Mouse (Mus musculus) gastrocnemius, postnatal 36 days (tissue): ENCODE measurements around the gene St6gal1. TPM values are rescaled to one million over a fixed set of nuclear protein-coding genes. Genes with fewer than 3 reads are reported as not detected.

Experiments used
- DNase-seq, 2 experiments: peaks; one replicate each; pipeline ENCODE4 v3.0.0; 2022
- intact Hi-C: fragments of 180-260 bp; cut with DNase I; formaldehyde crosslinking; loops from one replicate; pipeline ENCODE4 v1.15.1; 2025
- total RNA-seq, 2 experiments: library from RNA; stranded (reverse); gene quantifications; 2 replicates each; pipeline ENCODE4 v1.2.3; 2021

St6gal1 gene
- total RNA-seq, 2 experiments from 2014 or later = 2.4 to 3.2 TPM

DNA sequence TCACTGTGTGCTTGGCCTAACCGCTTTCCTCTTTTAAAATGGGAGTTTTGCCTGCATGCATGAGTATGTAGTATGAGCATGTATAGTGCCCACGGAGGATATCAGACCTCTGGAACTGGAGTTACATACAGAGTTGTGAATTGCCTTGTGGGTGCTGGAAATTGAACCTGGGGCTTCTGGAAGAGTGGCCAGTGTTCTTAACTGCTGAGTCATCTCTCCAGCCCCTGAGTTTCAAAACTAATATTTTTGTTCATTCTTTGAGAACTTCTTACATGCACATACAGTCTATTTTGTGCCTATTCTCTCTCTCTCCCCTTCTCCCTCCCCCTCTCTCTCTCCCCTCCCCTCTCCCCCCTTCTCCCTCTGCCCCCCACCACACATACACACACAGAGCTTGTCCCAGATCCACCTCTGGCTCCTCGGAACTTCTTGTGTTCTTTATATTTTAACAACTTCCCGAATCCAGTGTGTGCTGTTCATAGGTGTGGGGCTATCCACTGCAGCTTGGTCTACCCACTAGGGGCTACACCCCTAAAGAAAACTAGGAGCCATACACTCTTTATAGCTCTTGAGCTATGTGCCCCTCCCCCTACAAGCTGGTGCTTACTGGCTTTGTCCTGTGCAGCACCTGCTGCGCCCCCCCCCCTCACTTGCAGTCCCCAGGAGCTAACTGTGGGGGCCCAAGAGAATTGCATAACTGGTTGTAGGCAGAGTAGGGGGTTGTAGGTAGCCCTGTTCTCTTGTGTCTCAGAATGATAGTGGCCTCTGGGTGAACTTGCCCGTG is 100.5 kb downstream of the St6gal1 start:
- intact Hi-C loops = no loop called here
- DNase-seq = no peak

DNA sequence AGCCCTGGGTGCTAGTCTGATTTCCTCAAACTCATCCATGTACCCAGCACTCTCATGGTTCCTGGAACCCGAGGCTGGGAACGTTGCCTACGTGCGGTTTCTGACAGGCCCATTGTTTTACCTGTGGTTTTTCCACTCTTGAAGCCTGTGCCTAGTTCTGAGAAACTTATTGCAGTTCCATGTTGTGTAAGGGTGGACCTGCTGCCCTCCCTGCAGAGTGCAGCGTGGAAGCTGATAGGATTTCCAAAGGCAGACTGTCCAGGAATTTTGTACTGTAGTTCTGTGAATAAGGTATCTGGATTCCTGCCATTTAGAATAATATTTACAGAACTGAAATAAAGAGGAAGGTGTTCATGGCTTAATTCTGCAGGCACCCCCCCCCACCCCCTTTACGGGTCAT is 102.1 kb downstream of the St6gal1 start:
- intact Hi-C loops = no loop called here
- no peak for DNase-seq

DNA sequence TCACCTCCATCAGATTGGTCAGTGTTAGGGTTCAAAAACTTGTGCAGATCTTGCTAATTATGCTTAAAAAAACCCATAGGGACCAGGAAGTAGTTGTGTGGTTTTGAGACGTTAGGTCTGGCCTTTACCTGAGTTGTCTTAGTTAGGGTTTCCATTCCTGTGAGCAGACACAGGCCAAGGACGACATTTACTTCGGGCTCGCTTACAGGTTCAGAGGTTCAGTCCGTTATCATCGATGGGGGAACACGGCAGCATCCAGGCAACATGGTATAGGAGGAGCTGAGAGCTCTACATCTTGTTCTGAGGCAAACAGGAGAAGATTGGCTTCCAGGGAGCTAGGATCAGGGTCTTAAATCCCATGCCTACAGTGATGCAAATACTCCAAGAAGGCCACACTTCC is 102.7 kb downstream of the St6gal1 start:
- intact Hi-C loops = no loop called here
- no peak for DNase-seq

DNA sequence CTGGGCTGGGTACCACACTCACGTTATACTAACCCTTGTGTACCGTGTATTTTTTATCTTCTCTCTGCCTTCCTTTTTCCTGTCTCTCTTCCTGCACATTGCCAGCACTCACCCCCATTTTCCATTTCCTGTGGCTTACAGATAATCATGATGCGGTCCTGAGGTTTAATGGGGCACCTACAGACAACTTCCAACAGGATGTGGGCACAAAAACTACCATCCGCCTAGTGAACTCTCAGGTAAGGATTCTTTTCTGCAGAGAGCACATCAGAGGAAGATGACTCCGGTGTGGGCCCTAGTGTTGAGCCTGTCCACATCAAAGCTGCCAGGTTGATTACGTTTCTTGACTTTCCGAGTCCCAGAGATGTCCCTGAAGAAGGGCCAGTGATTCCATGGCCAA is 103.7 kb downstream of the St6gal1 start:
- intact Hi-C loops = no loop called here

DNA sequence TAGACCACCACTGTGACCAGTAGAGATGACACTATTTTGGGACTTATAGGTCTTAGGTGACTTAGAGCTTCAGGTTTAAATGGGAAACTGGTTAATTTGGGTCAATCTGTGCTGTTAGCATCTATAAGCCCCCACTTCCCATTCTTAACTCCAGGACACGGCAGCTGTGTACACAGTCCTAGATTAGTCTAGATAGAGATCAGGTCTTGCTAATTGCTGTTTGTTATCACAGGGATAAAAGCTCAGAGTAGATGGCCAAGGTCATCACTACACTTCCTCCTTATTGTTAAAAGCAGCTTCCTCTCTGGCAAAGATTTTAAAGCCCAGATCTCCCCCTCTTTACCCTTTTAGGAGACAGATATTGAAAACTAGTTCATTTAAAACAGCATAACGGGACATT is 107.6 kb downstream of the St6gal1 start:
- no peak for DNase-seq
- intact Hi-C loops = loop anchor here (5.0 kb wide), 1 partner anchor 180 kb away; no protein-coding TSS in a partner anchor

More for the DNA sequence above, 103.7 kb downstream of the St6gal1 start:
- no peak for DNase-seq

DNA sequence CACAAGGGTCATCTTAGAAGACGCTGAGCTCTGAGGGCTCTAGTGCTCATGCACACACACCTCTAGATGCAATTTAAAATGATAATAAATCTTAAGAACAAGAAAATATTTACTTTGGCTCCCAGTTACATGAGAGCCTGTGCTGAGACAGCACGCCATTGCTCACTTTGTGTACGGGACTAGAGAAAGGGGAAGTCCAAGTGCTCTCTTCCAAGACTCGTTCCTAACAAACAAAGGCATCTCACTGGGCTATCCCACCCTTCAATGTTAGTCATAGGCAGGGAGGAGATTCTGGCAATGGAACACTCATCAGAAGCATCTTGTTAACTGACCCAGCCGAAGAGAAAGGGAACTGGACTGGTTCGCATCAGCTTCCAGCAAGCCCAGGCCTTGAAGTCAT is 108.1 kb downstream of the St6gal1 start:
- DNase-seq = no peak
- intact Hi-C loops = loop anchor here (5.0 kb wide), 1 partner anchor 180 kb away; no protein-coding TSS in a partner anchor

DNA sequence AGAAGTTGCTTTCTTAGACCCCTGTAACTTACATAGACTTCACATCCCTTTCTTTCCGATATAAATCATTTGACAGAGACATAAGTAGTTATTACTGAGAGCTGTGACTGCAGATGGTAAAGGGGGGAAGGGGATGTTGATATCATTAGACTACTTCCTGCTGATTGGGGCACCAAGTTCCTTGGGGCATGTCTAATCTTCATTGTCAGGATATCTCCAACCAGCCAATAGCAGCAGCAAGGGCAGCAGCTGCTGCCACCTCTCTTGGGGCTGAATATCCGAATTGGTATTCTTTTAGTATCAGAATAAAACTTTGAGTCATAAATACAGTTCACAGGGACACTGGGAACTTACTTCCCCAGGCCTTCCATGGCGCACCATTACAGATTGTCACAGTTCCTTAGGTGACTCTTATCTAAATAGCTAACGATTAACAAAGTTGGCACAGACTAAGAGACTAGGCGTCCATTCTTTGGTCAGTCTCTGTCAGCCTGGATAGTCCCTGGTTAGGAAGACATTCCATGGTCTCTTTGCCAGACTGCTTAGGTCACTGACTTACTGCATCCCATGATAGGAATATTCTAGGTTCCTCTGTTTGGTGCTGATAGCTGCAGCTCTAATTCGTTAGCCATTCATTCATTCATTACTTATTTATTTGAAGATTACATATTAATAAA is 109.5 kb downstream of the St6gal1 start:
- no peak for DNase-seq
- intact Hi-C loops = loop anchor here (5.0 kb wide), 1 partner anchor 182 kb away; no protein-coding TSS in a partner anchor

DNA sequence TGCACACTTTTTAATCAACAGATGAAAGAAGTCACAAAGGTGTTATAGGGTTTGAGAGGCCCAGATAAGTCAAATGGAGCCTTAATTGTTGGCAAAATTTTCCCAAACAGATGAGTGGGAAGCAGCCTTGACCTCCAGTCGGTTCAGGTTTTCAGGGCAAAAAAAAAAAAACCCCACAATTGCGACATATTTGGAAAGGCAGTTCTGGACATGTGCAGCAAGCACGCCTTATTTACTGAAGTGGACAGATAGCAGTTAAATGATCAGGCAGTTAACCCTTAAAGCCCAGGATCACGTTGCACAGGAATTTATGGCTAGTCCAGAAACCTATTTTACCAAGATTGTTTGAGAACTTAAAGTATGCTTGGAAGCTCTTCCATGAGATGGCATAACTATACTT is 112.8 kb downstream of the St6gal1 start:
- intact Hi-C loops = no loop called here
- no peak for DNase-seq

DNA sequence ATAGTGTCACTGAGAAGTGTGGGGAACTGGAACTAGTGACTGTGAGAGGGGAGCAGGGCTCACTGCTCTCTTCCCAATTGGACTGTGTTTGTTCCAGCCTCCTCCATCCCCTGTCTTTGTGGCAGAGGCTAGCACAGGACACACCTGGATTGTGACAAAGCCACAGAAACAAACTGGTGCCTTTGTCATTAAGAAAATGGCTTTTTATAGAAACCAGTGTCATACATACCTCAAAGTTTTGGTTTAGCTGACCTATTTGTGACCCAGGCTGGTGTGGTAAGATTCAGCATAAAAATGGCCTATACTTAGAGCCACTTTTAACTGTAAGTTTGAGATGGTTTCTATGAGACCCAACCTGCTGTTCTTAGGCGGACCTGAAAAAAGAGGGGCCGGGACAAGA is 116.7 kb downstream of the St6gal1 start:
- DNase-seq = no peak
- intact Hi-C loops = no loop called here

DNA sequence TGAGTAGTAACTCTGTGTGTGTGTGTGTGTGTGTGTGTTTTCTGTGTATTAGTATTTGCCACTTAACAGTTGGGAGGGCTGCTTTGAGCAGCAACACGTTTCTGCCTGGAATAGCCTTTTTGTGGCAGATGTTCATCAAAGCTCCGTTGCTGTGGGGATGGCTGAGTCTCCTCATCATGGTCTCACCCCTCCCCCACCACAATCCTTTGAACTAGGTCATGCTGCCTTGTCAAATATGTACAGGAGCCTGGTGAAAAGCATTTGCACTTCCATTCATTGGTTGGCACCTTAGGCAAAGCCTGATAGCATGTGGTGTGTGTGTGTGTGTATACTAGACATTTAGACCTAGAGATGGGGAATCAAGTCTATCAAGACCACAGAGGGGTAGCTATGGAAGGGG is 126.3 kb downstream of the St6gal1 start:
- intact Hi-C loops = no loop called here
- DNase-seq = no peak

DNA sequence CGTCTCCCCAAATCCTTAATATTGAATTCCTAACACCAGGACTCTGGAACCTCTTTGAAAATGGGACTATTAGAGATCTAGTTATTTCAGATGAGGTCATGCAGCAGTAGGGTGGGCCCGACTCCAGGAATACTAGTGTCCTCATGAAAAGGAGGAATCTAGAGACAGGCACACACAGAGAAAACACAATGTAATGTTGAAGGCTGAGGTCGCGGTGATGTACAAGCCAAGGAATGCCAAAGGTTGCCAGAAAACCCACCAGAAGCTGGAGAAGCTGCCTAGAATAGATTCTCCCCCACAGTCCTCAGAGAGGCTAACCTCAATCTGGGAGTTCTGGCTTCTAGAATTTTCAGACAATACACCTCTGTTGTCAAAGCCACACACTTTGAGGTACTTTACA is 136.5 kb downstream of the St6gal1 start:
- intact Hi-C loops = no loop called here
- peak in 1 of 2 experiments; percentile 33 for DNase-seq

DNA sequence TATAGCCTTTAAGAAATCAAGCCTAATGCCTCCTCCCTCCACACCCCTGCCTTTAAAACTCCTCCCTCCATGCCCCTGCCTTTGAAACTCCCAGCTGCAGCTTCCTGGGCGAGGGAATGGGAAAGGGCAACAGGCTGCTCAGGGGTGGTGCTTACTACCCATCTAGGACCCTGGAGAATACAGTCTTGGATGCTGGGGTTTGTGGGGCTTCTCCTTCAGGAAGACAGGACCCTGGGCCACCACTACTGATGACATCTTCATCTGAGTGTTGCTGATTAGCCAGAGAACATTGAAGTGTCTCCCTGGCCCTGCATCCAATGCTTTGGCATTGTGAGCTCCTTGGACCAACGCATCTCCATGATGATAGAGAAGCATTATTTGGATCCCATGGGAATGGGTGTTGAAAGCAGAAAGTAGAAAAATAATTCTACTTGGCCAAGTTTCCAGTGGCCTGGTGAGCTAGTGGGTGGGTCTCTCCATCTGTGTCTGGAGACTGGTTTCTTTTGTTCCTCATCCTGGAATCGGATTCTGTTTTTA is 137.0 kb downstream of the St6gal1 start:
- intact Hi-C loops = no loop called here
- DNase-seq = no peak

DNA sequence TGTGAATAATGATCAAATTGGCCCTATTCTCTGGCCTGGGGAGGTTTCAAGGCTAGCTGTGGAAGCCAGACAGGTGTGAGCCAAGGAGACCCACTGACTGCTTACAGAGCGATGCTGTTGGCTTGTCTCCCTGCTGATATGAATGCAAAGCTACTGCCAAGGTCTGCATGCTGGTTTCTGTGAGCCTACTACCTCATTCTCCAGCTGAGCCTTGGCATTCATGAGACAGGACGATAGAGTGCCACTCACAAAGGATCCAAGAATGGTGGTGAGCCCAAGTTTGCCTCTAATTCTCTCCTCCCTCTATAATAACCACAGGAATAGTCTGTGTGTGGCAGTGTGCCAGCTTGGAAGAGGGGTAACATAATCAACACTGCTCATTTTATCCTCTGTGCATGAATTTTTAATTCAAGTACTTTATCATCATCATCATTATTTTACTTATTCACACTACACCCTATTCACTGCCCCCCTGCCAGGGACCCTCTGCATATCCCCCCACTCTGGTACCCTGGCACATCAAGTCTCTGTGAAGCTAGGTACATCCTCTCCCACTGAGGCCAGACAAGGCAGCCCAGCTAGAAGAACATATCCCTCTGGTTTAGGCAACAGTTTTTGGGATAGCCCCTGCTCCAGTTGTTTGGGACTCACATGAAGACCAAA is 139.9 kb downstream of the St6gal1 start:
- DNase-seq = no peak
- intact Hi-C loops = no loop called here

DNA sequence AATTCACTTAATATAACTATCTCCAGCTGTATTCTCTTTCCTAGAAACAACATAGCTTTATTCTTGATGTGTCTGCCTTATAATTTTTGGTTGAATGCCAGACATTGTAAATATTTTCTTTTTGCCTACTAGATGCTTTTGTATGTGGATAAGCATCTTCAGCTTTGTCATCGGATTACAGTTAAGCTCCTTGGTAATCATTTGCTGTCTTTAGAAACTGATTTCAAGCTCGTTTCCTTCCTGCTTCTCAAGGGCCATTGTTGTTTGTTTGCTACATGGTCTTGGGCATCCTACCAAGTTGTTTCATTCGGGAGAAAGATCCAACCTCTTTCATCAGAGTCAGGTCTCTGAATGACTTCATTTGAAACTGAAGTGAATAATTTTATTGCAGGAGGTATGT is 144.6 kb downstream of the St6gal1 start:
- DNase-seq = no peak
- intact Hi-C loops = no loop called here

DNA sequence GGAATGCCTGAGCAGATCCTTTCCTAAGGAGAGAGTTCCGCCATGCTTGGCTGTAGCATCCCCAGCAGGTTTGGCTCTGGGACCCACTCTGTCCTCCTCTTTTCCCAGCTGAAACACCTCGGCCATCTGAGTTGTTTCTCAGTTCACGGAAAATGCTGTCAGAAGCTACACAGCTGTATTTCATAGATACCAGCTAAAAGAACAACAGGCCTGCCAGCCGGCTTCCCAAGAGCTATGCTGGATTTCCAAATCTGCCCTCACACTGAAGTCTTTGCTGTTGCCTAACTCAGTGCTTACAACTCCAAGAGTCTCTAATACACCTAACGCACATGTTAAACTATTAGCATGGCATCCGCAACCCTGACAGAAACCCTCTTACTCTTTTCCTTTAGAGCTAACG is 146.2 kb downstream of the St6gal1 start:
- intact Hi-C loops = no loop called here
- DNase-seq = no peak

DNA sequence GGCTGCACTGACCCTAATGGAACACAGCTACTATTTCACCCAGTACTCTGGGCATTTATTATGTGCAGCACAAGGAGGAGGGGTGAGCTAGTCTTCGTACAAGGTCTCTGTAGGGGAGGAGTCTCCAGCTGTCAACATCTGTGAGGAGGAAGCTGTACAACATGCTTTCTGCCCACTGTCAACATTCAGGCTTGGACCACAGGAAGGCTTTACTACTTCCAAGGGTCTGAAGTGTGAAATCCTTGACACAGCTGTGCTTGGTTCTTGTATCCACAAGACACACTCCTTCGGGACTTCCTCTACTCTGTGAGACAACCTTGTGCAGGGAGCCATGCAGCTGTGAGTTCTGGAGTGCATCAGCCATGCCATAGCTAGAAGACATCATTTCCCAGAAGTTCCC is 147.8 kb downstream of the St6gal1 start:
- DNase-seq = no peak
- intact Hi-C loops = no loop called here

DNA sequence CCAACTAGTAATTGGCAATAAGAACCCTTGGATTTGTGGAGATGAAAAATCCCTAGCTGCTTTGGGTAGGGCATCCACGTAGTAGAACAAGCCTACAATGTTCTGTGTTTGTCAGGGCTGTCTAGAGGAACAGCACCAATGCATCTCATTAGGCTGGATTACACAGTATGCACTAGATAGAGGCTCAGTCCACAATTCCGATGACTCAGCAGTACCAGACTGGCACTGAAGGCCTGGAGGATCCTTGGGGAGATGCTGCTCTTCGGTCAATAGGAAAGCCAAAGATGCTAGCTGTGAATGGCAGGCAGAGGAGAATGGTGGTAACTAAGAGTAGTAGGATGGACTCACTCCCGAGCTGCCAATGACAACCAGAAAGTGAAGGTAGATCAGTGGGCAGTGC is 149.5 kb downstream of the St6gal1 start:
- DNase-seq = no peak
- intact Hi-C loops = no loop called here

DNA sequence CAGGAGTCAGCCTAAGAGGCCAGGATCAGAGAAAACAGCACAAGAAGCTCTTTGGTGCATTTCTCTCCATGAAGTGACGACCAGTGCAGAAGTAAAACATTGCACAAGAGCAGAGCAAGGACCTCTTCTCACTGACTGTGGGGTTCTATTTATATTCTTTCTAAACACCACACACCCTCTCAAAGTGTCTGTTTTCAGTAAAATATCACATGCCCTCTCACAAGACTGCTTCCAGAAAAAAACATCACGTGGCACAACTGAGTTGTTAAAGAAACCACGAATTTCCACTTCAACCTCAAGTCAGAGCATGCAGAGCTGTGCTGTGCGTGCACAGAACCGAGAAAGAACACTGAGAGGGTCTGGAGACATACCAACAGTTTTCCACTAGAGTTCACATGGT is 150.4 kb downstream of the St6gal1 start:
- DNase-seq = no peak
- intact Hi-C loops = no loop called here

DNA sequence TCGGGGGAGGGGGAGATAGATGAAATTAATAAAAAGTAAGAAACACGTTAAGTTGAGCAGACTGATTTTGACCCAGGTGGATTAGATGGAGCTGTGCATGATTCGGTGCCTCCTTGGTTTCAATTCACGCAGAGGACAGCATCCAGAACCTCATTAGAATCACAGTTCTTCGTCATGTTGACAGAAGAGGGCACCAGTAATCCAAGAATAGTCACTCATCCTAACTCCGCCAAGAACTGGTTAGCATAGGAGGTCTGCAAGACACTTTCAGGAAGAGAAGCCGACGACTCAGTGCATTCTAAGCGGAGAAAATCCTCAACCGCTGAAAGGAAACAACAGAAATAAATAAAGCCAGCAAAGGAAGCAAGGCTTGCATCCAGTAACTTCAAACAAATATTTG is 151.6 kb downstream of the St6gal1 start:
- intact Hi-C loops = no loop called here
- no peak for DNase-seq

DNA sequence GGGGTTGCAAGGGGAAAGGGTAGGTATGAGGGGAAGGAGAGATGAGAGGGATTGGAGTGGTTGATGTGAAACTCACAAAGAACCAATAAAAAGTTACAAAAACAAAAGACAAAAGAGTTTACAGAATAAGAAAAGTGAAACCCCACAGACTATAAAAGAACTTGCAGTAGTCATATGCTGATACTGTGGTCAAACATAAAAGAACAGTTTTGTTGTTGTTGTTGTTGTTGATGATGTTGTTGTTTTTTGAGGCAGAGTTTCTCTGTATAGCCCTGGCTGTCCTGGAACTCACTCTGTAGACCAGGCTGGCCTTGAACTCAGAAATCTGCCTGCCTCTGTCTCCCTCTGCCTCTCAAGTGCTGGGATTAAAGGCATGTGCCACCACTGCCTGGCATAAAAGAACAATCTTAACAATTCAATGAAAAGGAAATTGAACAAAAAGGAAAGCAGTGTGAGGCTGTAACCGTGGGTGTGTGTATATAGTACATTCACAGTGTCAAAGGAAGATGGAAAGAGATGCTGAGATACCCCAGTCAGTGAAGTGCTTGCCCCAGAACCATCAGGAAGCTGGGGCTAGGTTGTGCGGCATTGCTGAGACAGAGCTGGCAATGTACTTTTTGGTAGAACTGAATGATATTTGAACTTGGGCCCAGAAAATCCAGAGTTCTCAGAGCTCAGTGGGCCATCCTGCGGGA is 155.1 kb downstream of the St6gal1 start:
- intact Hi-C loops = no loop called here
- DNase-seq = no peak

DNA sequence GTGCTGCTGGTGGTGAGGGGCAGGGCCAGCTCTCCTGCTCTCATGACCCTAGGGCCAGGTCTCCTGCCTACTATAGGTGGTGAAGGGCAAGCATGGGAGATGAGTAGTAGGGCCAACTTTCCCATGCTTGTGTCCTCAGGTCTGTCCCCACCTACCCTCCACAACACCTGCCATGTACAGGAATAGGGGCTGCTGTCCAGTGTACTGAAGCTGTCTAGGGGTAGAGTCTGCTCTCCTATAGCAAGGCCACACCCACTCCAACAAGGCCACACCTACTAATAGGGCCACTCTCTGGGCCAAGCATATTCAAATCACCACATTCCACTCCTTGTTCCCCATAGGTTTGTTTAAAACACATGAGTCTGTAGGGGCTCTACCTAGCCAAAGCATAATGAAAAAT is 159.8 kb downstream of the St6gal1 start:
- intact Hi-C loops = no loop called here
- no peak for DNase-seq
